Mouse (Mus musculus): Measurements from ENCODE around the gene Sco2. TPM values are rescaled to one million over a fixed set of nuclear protein-coding genes. Genes with fewer than 3 reads are reported as not detected.

Sco2 gene
- total RNA-seq, 2 experiments from 2014 or later, result 34.1 to 36.7 TPM

GRCm38 (mm10) chr15:89334271-89334670 lies 39.4 kb downstream of the Sco2 start, which contains the start of gene Miox:
Gene Miox, plus strand, starts transcription at chr15:89334398.
- DNase-seq (ENCODE audit: extremely low spot score in 1 of 2, low spot score in 1 of 2), result no peak

- DNase-seq (ENCODE audit: extremely low spot score in 1 of 2, low spot score in 1 of 2), result no peak
These were observed 47.2 kb downstream of the Sco2 start for GRCm38 (mm10) chr15:89326441-89326840.

DNA sequence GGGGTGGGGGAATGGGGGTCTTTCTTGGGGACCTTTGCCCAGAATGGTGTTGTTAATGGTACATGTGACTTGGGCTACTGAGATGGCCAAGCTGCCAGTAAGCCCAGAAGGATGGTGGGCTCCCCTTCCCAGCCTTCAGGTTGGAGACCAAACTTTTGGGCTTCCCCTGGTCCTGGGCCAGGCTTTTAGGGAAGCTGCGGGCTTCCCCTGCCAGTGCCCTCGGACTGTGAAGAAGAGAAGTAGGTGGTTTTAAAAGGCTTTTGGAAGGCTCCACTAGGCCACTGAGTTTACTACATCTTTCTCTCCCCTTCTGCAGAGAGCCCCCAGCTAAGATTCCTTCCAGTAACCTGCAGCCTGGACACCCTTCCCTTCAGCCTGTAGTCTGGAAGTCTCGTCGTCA lies 50.0 kb downstream of the Sco2 start:
- no peak for DNase-seq (ENCODE audit: extremely low spot score in 1 of 2, low spot score in 1 of 2)

- no peak for DNase-seq (ENCODE audit: extremely low spot score in 1 of 2, low spot score in 1 of 2)
These were observed 50.8 kb downstream of the Sco2 start, which contains the start of gene Adm2 for GRCm38 (mm10) chr15:89322670-89323522. Gene Adm2, plus strand, starts transcription at chr15:89322720.

Other genes starting within 250 kb of the Sco2 start
- 10 to 100 TPM; 12.5 to 16.5 TPM for gene Hdac10, start 245.1 kb downstream of the Sco2 start, total RNA-seq (2021)
- gene Mapk12, start 233.1 kb downstream of the Sco2 start, total RNA-seq (2021), result 1 to 10 TPM; 2.7 to 5.1 TPM
- 10 to 100 TPM; 20.3 to 24.8 TPM for gene Mapk11, start 224.2 kb downstream of the Sco2 start, total RNA-seq (2021)
- gene Plxnb2, start 193.1 kb downstream of the Sco2 start, total RNA-seq (2021), result 10 to 100 TPM; 50.0 to 56.5 TPM
- gene Dennd6b, start 177.3 kb downstream of the Sco2 start, total RNA-seq (2021), result 10 to 100 TPM; 33.3 to 42.0 TPM
- 100 to 1,000 TPM; 164 to 166 TPM for gene Ppp6r2, start 162.3 kb downstream of the Sco2 start, total RNA-seq (2021)
- gene Sbf1, start 58.5 kb downstream of the Sco2 start, total RNA-seq (2021), result 100 to 1,000 TPM; 317 to 364 TPM
- not detected for gene Adm2, start 51.1 kb downstream of the Sco2 start, total RNA-seq (2021)
- gene Miox, start 39.4 kb downstream of the Sco2 start, total RNA-seq (2021), result not detected
- gene Lmf2, start 18.2 kb downstream of the Sco2 start, total RNA-seq (2021), result 10 to 100 TPM; 15.2 to 20.8 TPM
- gene Ncaph2, start 18.1 kb downstream of the Sco2 start, total RNA-seq (2021), result 10 to 100 TPM; 84.1 to 95.0 TPM
- gene Tymp, start 3.2 kb upstream of the Sco2 start, total RNA-seq (2021), result 1 to 10 TPM; 1.5 to 1.8 TPM
- 1 to 10 TPM; 1.6 to 3.2 TPM for gene Odf3b, start 5.4 kb upstream of the Sco2 start, total RNA-seq (2021)
- gene Klhdc7b, start 11.1 kb upstream of the Sco2 start, total RNA-seq (2021), result under 1 TPM; 0.30 to 0.38 TPM
- gene Syce3, start 36.7 kb upstream of the Sco2 start, total RNA-seq (2021), result not detected
- 1 to 10 TPM; 1.4 to 2.3 TPM for gene Cpt1b, start 52.0 kb upstream of the Sco2 start, total RNA-seq (2021)
- 1 to 10 TPM; 2.1 to 2.4 TPM for gene C730034F03Rik, start 55.7 kb upstream of the Sco2 start, total RNA-seq (2021)
- gene Gm44502, start 55.9 kb upstream of the Sco2 start, total RNA-seq (2021), result not detected
- 10 to 100 TPM; 34.3 to 43.4 TPM for gene Chkb, start 56.1 kb upstream of the Sco2 start, total RNA-seq (2021)
- 100 to 1,000 TPM; 242 to 243 TPM for gene Mapk8ip2, start 80.1 kb upstream of the Sco2 start, total RNA-seq (2021)
- gene Arsa, start 103.6 kb upstream of the Sco2 start, total RNA-seq (2021), result 10 to 100 TPM; 29.4 to 29.6 TPM
- gene Shank3, start 125.8 kb upstream of the Sco2 start, total RNA-seq (2021), result 100 to 1,000 TPM; 235 to 265 TPM
- gene Acr, start 194.5 kb upstream of the Sco2 start, total RNA-seq (2021), result under 1 TPM; 0.37 to 0.96 TPM
- gene Rabl2, start 218.1 kb upstream of the Sco2 start, total RNA-seq (2021), result 10 to 100 TPM; 27.3 to 33.4 TPM